Mouse (Mus musculus): Measurements from ENCODE around the gene Shld2.

GRCm38 (mm10) chr14:34310234-34310965, at the start of gene Shld2, which contains the start of gene Glud1:
- no peak; the same call in 1 of the 2 replicates for TF ChIP-seq CTCF (IDR thresholded peaks at IDR 0.05; ENCODE audit: borderline replicate concordance, control insufficient read depth, extremely low read depth, insufficient read depth, low read length, poor library complexity)
- TF ChIP-seq POLR2A (IDR thresholded peaks at IDR 0.05; ENCODE audit: control insufficient read depth, extremely low read depth, insufficient read depth, low read length, poor library complexity): peak; percentile 80
